7 mouse cellular contexts compared by ENCODE assay signal in the genomic region with DNA sequence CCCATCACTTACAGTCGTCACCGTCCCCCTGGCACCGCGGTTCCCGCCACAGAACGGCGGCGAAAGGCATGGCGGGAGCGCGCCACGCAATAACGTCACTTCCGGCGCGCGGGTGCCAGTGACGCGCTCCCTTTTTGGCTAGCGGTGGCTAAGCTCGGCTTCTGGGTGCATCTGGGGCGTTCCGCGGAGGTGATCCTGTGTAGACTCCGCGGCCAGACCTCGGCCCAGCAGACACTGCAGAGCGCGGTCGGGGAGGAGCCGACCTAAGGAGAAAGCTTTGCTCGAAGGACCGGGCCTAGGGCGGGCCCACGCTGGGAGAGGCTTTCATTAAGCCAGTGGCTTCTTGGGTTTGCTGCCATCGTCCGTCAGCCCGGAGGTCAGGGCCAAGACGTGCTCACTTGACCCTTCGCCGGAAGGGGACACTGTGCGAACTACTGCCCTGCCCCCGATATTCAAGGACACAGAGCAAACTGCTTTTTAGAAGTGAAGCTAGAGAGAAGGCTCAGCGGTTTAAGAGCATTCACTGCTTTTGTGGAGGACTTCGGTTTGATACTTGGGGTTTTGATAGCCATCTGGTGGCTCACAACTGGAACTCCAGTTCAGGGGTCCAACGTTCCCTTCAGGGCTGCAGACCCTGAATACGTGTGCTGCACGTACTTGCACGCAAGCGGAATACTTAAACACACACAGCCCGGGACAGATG. TPM values are rescaled to one million over a fixed set of nuclear protein-coding genes. Genes with fewer than 3 reads are reported as not detected.
DNase-seq lines count a peak whose midpoint lies in the region; ATAC-seq lines count a peak whose summit lies in the region.

A gene (minus strand): TSS at position 65 of the 703 bp plus-strand sequence.

- ATAC-seq in granulocyte monocyte progenitor cell, adult 5-6 weeks (replicated peaks; ENCODE audit: poor library complexity, severe bottlenecking) = peak; percentile 93
- peak; percentile 95 for ATAC-seq in midbrain, embryonic 12.5 days (ENCODE audit: low FRiP score, low read depth)

- H3K4me1 ChIP-seq in limb, embryonic 10.5 days = peaks cover 16% of the 10 kb centered on the region
- H3K4me1 ChIP-seq in midbrain, embryonic 12.5 days = peaks cover 12% of the 10 kb centered on the region

- H3K36me3 ChIP-seq in limb, embryonic 10.5 days = peaks cover 23% of the 10 kb centered on the region
- peaks cover 11% of the 10 kb centered on the region for H3K36me3 ChIP-seq in midbrain, embryonic 12.5 days

- H3K27ac ChIP-seq in limb, embryonic 10.5 days = peak within 1 kb of the TSS; percentile 97
- peak within 1 kb of the TSS; percentile 97 for H3K27ac ChIP-seq in midbrain, embryonic 12.5 days (replicated peaks)

- peak within 1 kb of the TSS; percentile 86 for H3K9ac ChIP-seq in midbrain, embryonic 12.5 days (replicated peaks)

- peak; percentile 96 for DNase-seq in adrenal gland, postnatal 10 days
- peak; percentile 94 for DNase-seq in embryo, embryonic 9.5 days (ENCODE audit: extremely low spot score)
- DNase-seq in kidney, adult 11 months = peak; percentile 88
- peak; percentile 95 for DNase-seq in limb, embryonic 10.5 days (ENCODE audit: low spot score)
- peak; percentile 87 for DNase-seq in skeletal muscle tissue, adult 2 months (ENCODE audit: low read depth, low spot score)

- peak within 1 kb of the TSS; percentile 82 for H3K4me2 ChIP-seq in midbrain, embryonic 12.5 days (replicated peaks)

- H3K9me3 ChIP-seq in limb, embryonic 10.5 days (replicated peaks) = no peaks in the 10 kb centered on the region
- H3K9me3 ChIP-seq in midbrain, embryonic 12.5 days = no peaks in the 10 kb centered on the region

- WGBS in limb, embryonic 10.5 days = under 1% methylated on average over 51 of the region's 51 CpGs
- under 1% methylated on average over 51 of the region's 51 CpGs for WGBS in midbrain, embryonic 12.5 days

- H3K27me3 ChIP-seq in limb, embryonic 10.5 days (ENCODE audit: low read depth, poor library complexity, severe bottlenecking) = no peaks in the 10 kb centered on the region
- no peaks in the 10 kb centered on the region for H3K27me3 ChIP-seq in midbrain, embryonic 12.5 days

- peak within 1 kb of the TSS; percentile 81 for H3K4me3 ChIP-seq in limb, embryonic 10.5 days
- H3K4me3 ChIP-seq in midbrain, embryonic 12.5 days = peak within 1 kb of the TSS; percentile 72

RNA-seq across cellular contexts. Expression of the gene that starts here (rescaled TPM):
- total RNA-seq in adrenal gland, postnatal 10 days (2021) = 10 to 100 TPM; 14.3 to 17.1 TPM
- 100.0 and 117 TPM in 2 replicates for total RNA-seq in granulocyte monocyte progenitor cell, adult 5-6 weeks (2014; fragmentation: Nextera tagmentation)
- total RNA-seq in granulocyte monocyte progenitor cell, adult 5-6 weeks (2017) = 78.2 and 92.9 TPM in 2 replicates
- polyA plus RNA-seq in limb, embryonic 10.5 days (2016; fragmentation: Nextera tagmentation; extraction: Ambion mirVana) = 226 and 229 TPM in 2 replicates
- polyA plus RNA-seq in midbrain, embryonic 12.5 days (2016; fragmentation: Nextera tagmentation; extraction: Ambion mirVana) = 145 and 162 TPM in 2 replicates

Comparison
In these comparisons a context has a peak if more than half of its experiments do, and no peak if none do; other contexts are left out.
1. Peak in every context shown above with its lines: DNase-seq, ATAC-seq, H3K4me3 ChIP-seq and H3K27ac ChIP-seq.
2. RNA of the gene that starts here (total RNA-seq): 78.2 to 117 TPM in granulocyte monocyte progenitor cell, adult 5-6 weeks; 14.3 to 17.1 TPM in adrenal gland, postnatal 10 days; every median in the first group is over 4 times any median in the second.